Mouse (Mus musculus) E14TG2a.4 (cell line): ENCODE measurements around the gene Cby3.

Experiments used
- H3K27me3 ChIP-seq: 2 replicates; pipeline ENCODE4 v1.6.1; 2014; ENCODE audit warnings: low read length, control low read depth; ENCODE audit not compliant: insufficient read depth
- H3K36me3 ChIP-seq: 2 replicates; pipeline ENCODE4 v1.6.1; 2014; ENCODE audit warnings: low read length, control low read depth; ENCODE audit not compliant: insufficient read depth
- H3K4me1 ChIP-seq: replicated peaks from 2 replicates; pipeline ENCODE4 v1.6.1; 2014; ENCODE audit warnings: low read depth, low read length, control low read depth
- H3K4me3 ChIP-seq: replicated peaks from 2 replicates; pipeline ENCODE4 v1.5.1; 2014; ENCODE audit warnings: mild to moderate bottlenecking, low read length
- H3K9me3 ChIP-seq: 2 replicates; pipeline ENCODE4 v1.6.1; 2014; ENCODE audit warnings: low read length, control low read depth
- CTCF ChIP-seq: conservative IDR thresholded peaks from 2 replicates; pipeline ENCODE4 v1.5.1; 2014; ENCODE audit warnings: low read length
- NANOG ChIP-seq: IDR thresholded peaks from 2 replicates; pipeline ENCODE4 v1.6.1; 2014; ENCODE audit warnings: borderline replicate concordance, low read length, mixed read lengths
- POU5F1 ChIP-seq: IDR thresholded peaks from 2 replicates; pipeline ENCODE4 v1.6.1; 2014; ENCODE audit warnings: low read length, borderline replicate concordance

Cby3 gene

GRCm38 (mm10) chr11:50376911-50377891 lies 22.9 kb downstream of the Cby3 start, which contains the start of gene Hnrnph1:
Hnrnph1 (plus strand) TSS chr11:50376990.
- TF ChIP-seq POU5F1: no peak
- TF ChIP-seq NANOG: no peak
- TF ChIP-seq CTCF: no peak
- Histone ChIP-seq H3K4me1 (peaks cover 37% of the 10 kb centered on the region), H3K9me3 (no peaks in the 10 kb centered on the region)

GRCm38 (mm10) chr11:50377892-50378684 lies 23.8 kb downstream of the Cby3 start:
- Histone ChIP-seq H3K27me3 (peaks cover 21% of the 10 kb centered on the region), H3K4me3 (peak overlapping the region; percentile 98), H3K9me3 (no peaks in the 10 kb centered on the region), H3K36me3 (peaks cover 41% of the 10 kb centered on the region), H3K4me1 (peaks cover 40% of the 10 kb centered on the region)
- TF ChIP-seq POU5F1 (no peak), CTCF (no peak), NANOG (no peak)

More at GRCm38 (mm10) chr11:50376911-50377891, 22.9 kb downstream of the Cby3 start, which contains the start of gene Hnrnph1:
- peaks cover 23% of the 10 kb centered on the region for H3K27me3 ChIP-seq
- peaks cover 32% of the 10 kb centered on the region for H3K36me3 ChIP-seq
- peak within 1 kb of the TSS; percentile 98 for H3K4me3 ChIP-seq

- Histone ChIP-seq H3K9me3 (no peaks in the 10 kb centered on the region), H3K27me3 (peaks cover 21% of the 10 kb centered on the region), H3K4me1 (peaks cover 40% of the 10 kb centered on the region), H3K36me3 (peaks cover 49% of the 10 kb centered on the region), H3K4me3 (peak overlapping the region; percentile 98)
- TF ChIP-seq POU5F1 (no peak), CTCF (no peak), NANOG (no peak)
Observed at GRCm38 (mm10) chr11:50379023-50379752, 24.9 kb downstream of the Cby3 start.

GRCm38 (mm10) chr11:50381311-50381710 lies 27.0 kb downstream of the Cby3 start:
- peaks cover 70% of the 10 kb centered on the region for H3K36me3 ChIP-seq
- H3K9me3 ChIP-seq: no peaks in the 10 kb centered on the region
- peak overlapping the region; percentile 32 for H3K4me3 ChIP-seq
- peaks cover 3% of the 10 kb centered on the region for H3K27me3 ChIP-seq
- TF ChIP-seq NANOG: no peak
- no peak for TF ChIP-seq POU5F1
- TF ChIP-seq CTCF: no peak
- H3K4me1 ChIP-seq: peaks cover 34% of the 10 kb centered on the region

GRCm38 (mm10) chr11:50387167-50387679 lies 33.0 kb downstream of the Cby3 start:
- Histone ChIP-seq H3K4me1 (peaks cover 49% of the 10 kb centered on the region), H3K36me3 (peaks cover 68% of the 10 kb centered on the region), H3K4me3 (no peak overlapping the region), H3K9me3 (no peaks in the 10 kb centered on the region), H3K27me3 (no peaks in the 10 kb centered on the region)
- no peak for TF ChIP-seq NANOG
- no peak for TF ChIP-seq CTCF
- TF ChIP-seq POU5F1: no peak

- H3K36me3 ChIP-seq: peaks cover 64% of the 10 kb centered on the region
- no peaks in the 10 kb centered on the region for H3K27me3 ChIP-seq
- no peak for TF ChIP-seq NANOG
- TF ChIP-seq POU5F1: no peak
- TF ChIP-seq CTCF: no peak
- H3K9me3 ChIP-seq: no peaks in the 10 kb centered on the region
- H3K4me3 ChIP-seq: no peak overlapping the region
- peaks cover 51% of the 10 kb centered on the region for H3K4me1 ChIP-seq
Observed at GRCm38 (mm10) chr11:50387697-50388096, 33.4 kb downstream of the Cby3 start.

GRCm38 (mm10) chr11:50388217-50388929 lies 34.1 kb downstream of the Cby3 start:
- Histone ChIP-seq H3K4me3 (no peak overlapping the region), H3K4me1 (peaks cover 55% of the 10 kb centered on the region), H3K27me3 (no peaks in the 10 kb centered on the region), H3K36me3 (peaks cover 62% of the 10 kb centered on the region), H3K9me3 (no peaks in the 10 kb centered on the region)
- no peak for TF ChIP-seq CTCF
- no peak for TF ChIP-seq POU5F1
- no peak for TF ChIP-seq NANOG
